Mouse (Mus musculus) kidney, adult 9 months (tissue): ENCODE results near the gene Timm8a2.

Source experiments
- DNase-seq: peaks from one replicate; pipeline ENCODE4 v3.0.0; 2022

Gene Timm8a2

DNA sequence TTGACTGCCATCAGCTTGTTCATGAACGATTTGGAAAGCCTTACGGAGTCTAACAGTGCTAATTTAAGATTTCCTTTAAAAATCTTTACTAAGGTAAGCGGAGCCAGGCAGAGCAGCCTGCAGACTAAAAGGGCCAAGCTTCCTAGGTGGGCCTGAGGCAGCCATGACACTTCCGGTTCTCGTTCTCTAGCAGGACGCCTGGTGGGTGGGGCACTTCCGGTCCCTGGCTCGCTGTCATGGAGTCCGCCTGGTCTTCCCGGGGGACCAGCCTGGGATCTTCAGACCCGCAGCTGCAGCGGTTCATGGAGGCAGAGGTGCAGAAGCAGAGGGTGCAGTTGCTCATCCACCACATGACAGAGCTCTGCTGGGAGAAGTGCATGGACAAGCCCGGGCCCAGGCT is at the start of gene Timm8a2:
Timm8a2 (plus strand) TSS at position 224 of the 400 bp plus-strand sequence.
- DNase-seq: no peak

GRCm38 (mm10) chr14:121985477-121985876 is 49.0 kb upstream of the Timm8a2 start:
- DNase-seq: no peak

DNA sequence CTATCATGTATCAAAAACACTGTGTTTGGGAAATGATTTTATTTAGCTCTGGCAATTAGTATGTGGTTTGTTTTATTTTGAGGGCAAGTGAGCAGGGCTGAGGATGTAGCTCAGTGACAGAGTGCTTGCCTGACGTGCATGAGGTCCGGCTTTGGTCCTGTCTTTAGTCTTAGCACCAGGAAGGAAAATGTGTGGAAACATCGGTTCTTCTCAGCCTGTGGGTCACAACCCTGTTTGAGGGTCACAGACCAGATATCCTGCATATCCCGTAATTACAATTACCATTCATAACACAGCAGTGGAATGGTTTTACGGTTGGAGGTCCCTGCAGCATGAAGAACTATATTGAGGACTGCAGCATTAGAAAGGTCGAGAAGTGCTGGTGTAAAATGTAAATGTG is 48.4 kb upstream of the Timm8a2 start:
- DNase-seq: no peak

- DNase-seq: no peak
These were observed 47.2 kb upstream of the Timm8a2 start for GRCm38 (mm10) chr14:121987287-121987686.

DNA sequence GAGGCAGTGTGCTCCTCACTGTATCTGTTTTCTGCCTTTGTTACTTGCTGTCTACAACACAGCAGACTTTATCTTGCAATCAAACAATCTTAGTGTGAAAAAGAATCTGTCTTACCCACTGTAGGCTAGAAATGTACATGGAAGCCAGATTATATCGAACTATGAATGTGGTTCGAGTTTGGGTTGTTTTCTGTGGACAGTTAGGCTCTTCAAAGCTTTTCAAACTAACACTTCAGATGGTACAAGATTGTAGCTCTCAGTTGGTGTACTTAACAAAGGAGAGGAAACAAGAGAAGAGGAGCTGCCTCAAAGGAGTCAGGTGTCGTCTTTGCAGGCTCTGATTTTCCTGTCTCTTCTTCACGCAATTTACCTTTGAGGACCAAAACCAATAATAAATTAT is 46.8 kb upstream of the Timm8a2 start:
- DNase-seq: no peak

DNA sequence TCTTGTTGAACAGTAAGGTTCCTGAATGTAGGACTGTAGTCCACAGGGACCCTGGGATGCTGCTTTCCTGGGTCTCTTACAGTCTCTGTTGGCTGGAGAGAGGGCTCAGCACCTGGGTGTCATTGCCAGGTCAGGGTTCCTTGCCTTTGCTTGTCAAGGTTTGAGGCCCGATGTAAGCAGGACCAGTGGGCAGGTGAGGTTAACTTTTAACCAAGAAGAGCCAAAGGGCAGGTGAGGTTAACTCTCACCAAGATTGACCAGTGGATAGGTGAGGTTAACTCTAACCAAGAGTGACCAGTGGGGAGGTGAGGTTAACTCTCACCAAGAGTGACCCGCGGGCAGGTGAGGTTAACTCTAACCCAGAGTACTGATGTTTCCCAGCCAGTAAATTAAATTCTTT is 45.1 kb upstream of the Timm8a2 start:
- peak; percentile 57 for DNase-seq

GRCm38 (mm10) chr14:121989869-121990268 is 44.6 kb upstream of the Timm8a2 start:
- DNase-seq: no peak

DNA sequence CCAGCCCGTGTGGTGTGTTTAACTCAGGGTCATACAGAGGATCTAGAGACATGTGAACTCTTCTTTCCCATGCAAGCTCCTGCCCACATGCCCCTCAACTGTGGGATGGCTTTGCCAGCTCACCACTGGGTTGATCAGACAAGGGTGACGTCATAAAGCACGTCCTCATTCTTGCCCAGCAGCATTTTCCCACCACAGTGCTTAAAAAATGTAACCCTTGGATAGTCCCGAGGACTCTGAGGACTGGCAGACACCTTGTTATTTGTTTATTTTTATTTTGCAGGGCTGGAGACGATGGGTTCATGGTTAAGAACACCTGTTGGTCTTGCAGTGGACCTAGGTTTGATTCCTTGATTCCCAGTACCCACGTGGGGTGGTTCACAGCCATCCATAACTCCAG is 43.6 kb upstream of the Timm8a2 start:
- no peak for DNase-seq

DNA sequence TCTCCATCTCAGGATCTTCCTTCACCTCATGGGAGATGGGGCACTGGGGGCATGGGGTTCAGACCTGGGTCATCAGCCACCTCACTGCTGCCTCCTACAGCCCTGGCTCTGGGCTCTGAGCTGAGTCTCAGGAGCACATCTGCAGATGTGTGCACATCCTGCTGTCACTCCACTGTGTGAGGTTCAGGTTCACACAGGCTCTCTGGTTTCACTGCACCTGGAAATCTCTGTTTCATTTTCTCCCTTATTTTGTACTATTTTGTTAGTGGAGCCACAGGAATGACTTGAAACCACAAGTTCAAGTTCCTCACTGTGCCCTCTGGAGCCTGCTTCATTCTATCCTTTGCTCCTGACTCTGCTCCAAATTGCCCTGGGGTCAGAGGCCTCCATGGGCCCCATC is 42.6 kb upstream of the Timm8a2 start:
- no peak for DNase-seq

GRCm38 (mm10) chr14:121992395-121993280 is 41.8 kb upstream of the Timm8a2 start:
- DNase-seq: no peak

DNA sequence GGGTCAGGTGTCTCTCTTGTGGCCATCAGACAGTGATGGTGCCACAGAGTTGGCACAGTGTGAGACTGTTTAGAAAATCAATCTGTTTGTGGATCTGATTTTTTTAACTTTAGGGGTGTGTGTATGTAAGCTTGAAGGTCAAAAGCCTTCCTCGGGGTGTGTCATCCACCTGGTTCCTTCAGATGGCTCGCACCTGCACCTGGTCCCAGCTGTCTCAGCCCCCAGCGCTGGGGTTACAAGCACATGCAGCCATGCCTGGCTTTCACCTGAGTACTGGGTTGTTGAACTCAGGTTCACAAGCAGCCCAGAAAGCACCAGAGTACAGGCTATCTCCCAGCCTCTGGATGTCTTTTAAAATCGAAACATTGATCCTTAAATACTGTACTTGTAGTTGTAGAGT is 40.9 kb upstream of the Timm8a2 start:
- no peak for DNase-seq

DNA sequence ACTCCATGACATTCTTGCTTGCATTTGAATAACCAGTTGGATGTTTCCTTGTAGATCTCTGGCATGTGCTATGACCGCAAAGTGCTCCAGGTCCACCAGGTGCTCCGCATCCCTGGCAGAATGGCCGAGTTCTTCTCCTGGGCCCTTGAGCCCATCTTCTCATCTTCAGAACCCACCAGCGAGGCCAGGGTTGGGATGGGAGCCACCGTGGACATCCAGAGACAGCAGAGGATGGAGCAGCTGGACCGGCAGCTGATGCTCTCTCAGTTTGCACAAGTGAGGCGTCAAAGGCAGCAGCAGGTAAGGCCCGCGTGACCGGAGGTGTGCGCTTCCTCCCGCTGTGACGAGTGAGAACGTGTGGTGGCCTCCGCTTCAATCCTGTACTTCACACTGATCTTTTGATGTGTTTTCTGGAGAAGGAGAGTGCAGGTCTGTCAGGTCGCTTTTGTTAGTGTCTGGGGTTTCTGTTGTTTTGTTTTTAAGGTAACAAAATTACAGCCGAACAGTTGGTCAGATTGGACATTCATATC is 40.2 kb upstream of the Timm8a2 start:
- DNase-seq: no peak

GRCm38 (mm10) chr14:121994846-121995556 is 39.5 kb upstream of the Timm8a2 start:
- no peak for DNase-seq

GRCm38 (mm10) chr14:121995557-121995870 is 39.0 kb upstream of the Timm8a2 start:
- DNase-seq: no peak

DNA sequence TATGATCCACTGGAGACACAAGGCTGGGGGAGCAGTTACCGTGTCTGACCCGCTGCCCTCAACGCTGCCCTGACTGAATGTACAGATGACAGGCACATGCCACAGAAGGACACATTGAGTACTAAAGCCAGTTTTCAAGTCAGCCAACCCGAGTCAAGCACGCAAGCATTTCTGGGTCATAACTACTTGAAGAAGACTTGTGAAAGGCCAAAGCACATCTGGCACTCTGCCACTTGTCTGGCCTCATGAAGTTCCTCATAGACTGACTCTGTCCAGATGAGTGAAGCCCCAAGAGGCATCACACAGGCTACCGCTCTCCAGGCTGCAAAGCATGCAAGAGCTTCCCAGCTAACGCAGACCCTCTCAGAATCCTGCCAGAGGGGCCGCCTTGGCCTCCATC is 37.7 kb upstream of the Timm8a2 start:
- peak; percentile 83 for DNase-seq

DNA sequence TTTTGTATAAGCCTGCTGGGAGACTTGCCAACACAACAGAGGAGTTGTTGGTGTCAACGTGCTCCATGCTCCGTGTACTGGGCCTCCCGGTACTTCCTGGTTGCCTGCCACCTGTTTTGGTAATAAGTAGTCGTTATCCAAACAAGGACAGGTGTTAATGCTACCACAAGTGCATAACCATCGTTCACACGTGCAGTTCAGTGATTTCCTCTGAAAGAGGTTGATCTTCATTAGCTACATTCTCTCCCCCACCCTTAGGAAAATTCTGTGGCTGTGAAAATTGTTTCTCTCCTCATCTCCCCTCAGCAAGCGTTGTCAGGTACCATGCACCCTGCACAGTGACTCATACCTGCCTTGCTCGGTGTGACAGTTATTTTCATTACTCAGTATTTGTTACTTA is 35.0 kb upstream of the Timm8a2 start:
- no peak for DNase-seq

DNA sequence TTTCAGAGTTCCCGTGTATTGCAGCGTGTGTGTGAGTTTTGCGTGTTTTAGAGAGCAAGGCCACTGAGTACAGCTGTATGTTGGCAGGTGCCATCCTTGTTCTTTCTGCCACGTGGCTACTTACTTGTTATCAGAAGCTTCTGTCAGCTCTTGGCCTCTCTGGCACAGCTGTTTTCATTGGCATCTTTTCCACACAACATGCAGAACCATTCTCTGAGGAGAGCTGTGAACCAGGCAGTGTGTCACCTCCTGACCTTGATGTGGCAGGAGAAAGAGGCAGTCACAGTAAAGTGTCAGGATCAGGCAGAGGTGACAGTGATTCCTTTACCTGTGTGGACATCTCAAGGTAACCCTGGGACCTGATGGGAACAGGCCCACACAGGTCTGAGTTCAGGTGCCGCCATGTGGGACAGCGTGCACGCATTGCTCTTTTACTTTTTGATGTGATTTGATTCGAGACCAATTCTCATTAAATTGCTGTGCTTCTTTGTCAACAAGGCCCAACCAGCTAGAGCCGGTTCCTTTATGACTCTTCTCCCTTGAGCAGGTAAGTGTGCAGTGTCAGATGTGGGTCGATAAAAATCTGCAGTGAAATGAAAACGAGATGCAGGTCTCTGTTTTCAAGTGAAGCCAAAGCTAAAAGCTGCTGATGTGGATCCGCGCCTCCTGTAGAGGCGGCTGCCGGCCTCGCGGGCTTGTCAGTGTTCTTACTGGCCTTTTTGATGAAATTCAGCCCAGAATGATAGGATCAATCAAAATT is 33.9 kb upstream of the Timm8a2 start:
- peak; percentile 24 for DNase-seq

DNA sequence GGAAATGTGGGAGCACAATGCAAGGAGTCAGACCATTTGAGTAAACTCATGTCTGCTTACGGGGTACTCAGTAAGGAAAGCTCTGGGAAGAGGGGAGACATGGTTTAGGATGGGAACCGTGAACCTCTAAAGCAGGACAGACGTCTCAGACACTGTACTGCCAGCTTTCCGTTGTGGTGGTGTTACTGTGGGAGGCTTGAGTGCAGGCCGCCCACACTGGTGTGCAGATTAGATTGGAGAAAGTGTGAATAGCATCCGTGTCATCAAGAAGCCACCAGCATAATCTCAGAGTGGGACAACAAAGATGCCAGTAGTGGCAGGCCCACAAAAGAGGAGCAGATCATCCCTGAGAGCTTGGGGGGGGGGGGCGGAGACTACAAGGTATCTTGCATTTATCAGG is 32.2 kb upstream of the Timm8a2 start:
- no peak for DNase-seq

- no peak for DNase-seq
These were observed 30.7 kb upstream of the Timm8a2 start for GRCm38 (mm10) chr14:122003812-122004211.

- DNase-seq: no peak
These were observed 26.2 kb upstream of the Timm8a2 start for GRCm38 (mm10) chr14:122008261-122008660.

DNA sequence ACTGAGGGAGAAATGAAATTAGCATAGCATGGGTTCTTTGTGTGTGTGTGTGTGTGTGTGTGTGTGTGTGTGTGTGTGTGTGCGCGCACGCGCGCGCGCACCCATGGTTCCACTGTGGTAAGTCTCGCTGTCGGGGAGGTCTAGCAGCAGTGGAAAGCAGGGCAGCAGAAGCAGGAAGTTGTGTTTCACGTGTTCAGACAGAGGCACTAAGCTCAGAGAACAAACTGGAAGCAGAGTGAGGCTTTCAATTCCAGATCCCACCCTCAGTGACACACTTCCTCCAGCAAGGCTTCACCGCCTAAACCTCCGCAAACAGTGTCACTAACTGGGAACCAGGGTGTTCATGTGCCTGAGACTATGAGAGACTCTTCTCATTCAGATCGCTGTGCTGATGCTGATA is 25.0 kb upstream of the Timm8a2 start:
- peak; percentile 23 for DNase-seq

DNA sequence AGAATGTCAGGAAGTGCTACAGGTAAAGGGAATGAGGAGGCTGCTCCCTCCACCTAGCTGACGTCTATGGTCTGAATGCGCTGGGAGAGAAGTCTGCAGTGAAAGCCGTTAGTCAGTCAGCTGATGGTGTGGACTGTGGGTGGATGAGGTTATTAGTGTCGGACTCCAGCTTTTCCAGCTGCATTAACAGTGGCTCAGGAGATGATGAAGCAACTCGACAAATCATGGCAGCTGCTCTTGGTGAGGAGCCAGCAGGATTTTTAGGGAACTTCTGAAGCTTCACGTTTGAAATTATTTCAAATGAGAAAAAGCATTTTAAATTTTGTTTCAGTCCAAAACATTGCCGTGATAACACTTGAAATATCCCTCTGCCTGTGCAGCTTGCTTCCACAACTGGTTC is 24.2 kb upstream of the Timm8a2 start:
- DNase-seq: no peak

- no peak for DNase-seq
These were observed 22.7 kb upstream of the Timm8a2 start for GRCm38 (mm10) chr14:122011768-122012167.
